Mouse (Mus musculus) forebrain, embryonic 14.5 days (tissue): ENCODE data around the gene Ikbke. TPM values are rescaled to one million over a fixed set of nuclear protein-coding genes. Genes with fewer than 3 reads are reported as not detected.

Source experiments
- ATAC-seq: fragments of 200-750 bp; cut with Nextera tagmentation; 2 replicates; pipeline ENCODE4 v1.8.0; 2017; ENCODE audit warnings: mild to moderate bottlenecking, moderate library complexity
- DNase-seq: peaks from one replicate; pipeline ENCODE4 v3.0.0-alpha.2; 2015; ENCODE audit warnings: low spot score
- H3K27ac ChIP-seq: fragments of 300-500 bp; sonication (generic); 2 replicates; pipeline ENCODE4 v1.5.1; 2014; ENCODE audit warnings: low read depth, mild to moderate bottlenecking, control low read depth, low read length, moderate library complexity
- H3K27me3 ChIP-seq: fragments of 300-500 bp; sonication (generic); replicated peaks from 2 replicates; pipeline ENCODE4 v1.6.1; 2014; ENCODE audit warnings: low read length, control low read depth, mixed read lengths; ENCODE audit not compliant: control insufficient read depth, insufficient read depth
- H3K36me3 ChIP-seq: fragments of 300-500 bp; sonication (generic); 2 replicates; pipeline ENCODE4 v1.6.1; 2014; ENCODE audit warnings: low read length, control low read depth; ENCODE audit not compliant: control insufficient read depth, insufficient read depth
- H3K4me1 ChIP-seq: fragments of 300-500 bp; sonication (generic); 2 replicates; pipeline ENCODE4 v1.6.1; 2014; ENCODE audit warnings: antibody characterized with exemption, low read length, control low read depth; ENCODE audit not compliant: control insufficient read depth, insufficient read depth
- H3K4me2 ChIP-seq: fragments of 300-500 bp; sonication (generic); 2 replicates; pipeline ENCODE4 v1.6.1; 2014; ENCODE audit warnings: mild to moderate bottlenecking, control low read depth, low read length
- H3K4me3 ChIP-seq: fragments of 300-500 bp; sonication (generic); 2 replicates; pipeline ENCODE4 v1.5.1; 2014; ENCODE audit warnings: low read depth, low read length, control low read depth
- H3K9ac ChIP-seq: fragments of 300-500 bp; sonication (generic); 2 replicates; pipeline ENCODE4 v1.6.1; 2014; ENCODE audit warnings: mild to moderate bottlenecking, low read length, control low read depth, moderate library complexity
- H3K9me3 ChIP-seq: fragments of 300-500 bp; sonication (generic); replicated peaks from 2 replicates; pipeline ENCODE4 v1.6.1; 2016; ENCODE audit warnings: low read length, control low read depth, mixed read lengths; ENCODE audit not compliant: control insufficient read depth
- WGBS: fragments of 180-500 bp; shearing (Covaris S2); extraction: QIAGEN DNeasy Blood & Tissue Kit; methylation state at CpG from one replicate; pipeline ENCODE4 v1.1.7; 2014; 5-methylcytosine and 5-hydroxymethylcytosine counted together
- polyA plus RNA-seq: library from polyadenylated mRNA; unstranded; fragments of >200 nt; fragmentation: Nextera tagmentation; extraction: Ambion mirVana; gene quantifications from 2 replicates; pipeline ENCODE4 v1.2.1, GENCODE M21; 2014

The Ikbke gene
- polyA plus RNA-seq, 1 experiment from 2014 or later, result 0.29 TPM

GRCm38 (mm10) chr1:131300750-131301149 lies 21.3 kb upstream of the Ikbke start:
- Histone ChIP-seq H3K27me3 (no peaks in the 10 kb centered on the region), H3K36me3 (peaks cover 43% of the 10 kb centered on the region), H3K4me3 (no peak overlapping the region), H3K27ac (no peak overlapping the region), H3K4me1 (no peaks in the 10 kb centered on the region), H3K9ac (no peak overlapping the region), H3K4me2 (no peak overlapping the region), H3K9me3 (no peaks in the 10 kb centered on the region)
- ATAC-seq (no peak), DNase-seq (no peak)
- WGBS, result 100% methylated on average over 2 of the region's 2 CpGs

- Histone ChIP-seq H3K4me1 (no peaks in the 10 kb centered on the region), H3K36me3 (peaks cover 52% of the 10 kb centered on the region), H3K9me3 (no peaks in the 10 kb centered on the region), H3K27me3 (no peaks in the 10 kb centered on the region), H3K27ac (no peak overlapping the region), H3K4me2 (no peak overlapping the region), H3K4me3 (no peak overlapping the region), H3K9ac (no peak overlapping the region)
- ATAC-seq, result no peak
- DNase-seq, result no peak
- WGBS, result 85% methylated on average over 6 of the region's 6 CpGs
These were observed 20.4 kb upstream of the Ikbke start for GRCm38 (mm10) chr1:131299788-131300187.

GRCm38 (mm10) chr1:131299240-131299639 lies 19.8 kb upstream of the Ikbke start:
- Histone ChIP-seq H3K4me3 (no peak overlapping the region), H3K9me3 (no peaks in the 10 kb centered on the region), H3K4me2 (no peak overlapping the region), H3K4me1 (no peaks in the 10 kb centered on the region), H3K27ac (no peak overlapping the region), H3K27me3 (no peaks in the 10 kb centered on the region), H3K9ac (no peak overlapping the region), H3K36me3 (peaks cover 56% of the 10 kb centered on the region)
- DNase-seq, result no peak
- ATAC-seq, result no peak
- WGBS, result 34% methylated on average over 3 of the region's 3 CpGs

DNA sequence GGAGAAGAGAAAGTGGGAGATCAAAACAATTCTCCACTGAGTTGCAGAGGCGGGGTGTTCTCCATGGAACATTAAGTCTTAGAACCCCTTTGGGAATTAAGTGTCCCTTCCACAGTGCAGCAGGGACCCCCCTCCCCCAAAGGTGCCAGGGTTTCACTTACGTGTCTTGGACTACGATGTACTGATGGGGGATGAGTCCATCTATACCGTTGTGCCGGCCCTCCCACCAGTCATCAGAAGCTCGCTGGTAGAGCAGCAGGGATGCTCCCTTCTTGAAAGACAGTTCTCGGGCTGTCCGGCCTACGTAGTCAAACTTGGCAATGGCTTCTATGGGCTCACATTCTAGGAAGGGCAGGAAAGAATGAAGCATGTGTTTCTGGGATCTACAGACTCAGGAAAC lies 18.8 kb upstream of the Ikbke start:
- H3K27ac ChIP-seq, result no peak overlapping the region
- 94% methylated on average over 9 of the region's 9 CpGs for WGBS
- peaks cover 57% of the 10 kb centered on the region for H3K36me3 ChIP-seq
- H3K27me3 ChIP-seq, result no peaks in the 10 kb centered on the region
- no peak for DNase-seq
- H3K4me3 ChIP-seq, result no peak overlapping the region
- H3K4me2 ChIP-seq, result no peak overlapping the region
- H3K9ac ChIP-seq, result no peak overlapping the region
- ATAC-seq, result no peak
- no peaks in the 10 kb centered on the region for H3K9me3 ChIP-seq
- no peaks in the 10 kb centered on the region for H3K4me1 ChIP-seq

DNA sequence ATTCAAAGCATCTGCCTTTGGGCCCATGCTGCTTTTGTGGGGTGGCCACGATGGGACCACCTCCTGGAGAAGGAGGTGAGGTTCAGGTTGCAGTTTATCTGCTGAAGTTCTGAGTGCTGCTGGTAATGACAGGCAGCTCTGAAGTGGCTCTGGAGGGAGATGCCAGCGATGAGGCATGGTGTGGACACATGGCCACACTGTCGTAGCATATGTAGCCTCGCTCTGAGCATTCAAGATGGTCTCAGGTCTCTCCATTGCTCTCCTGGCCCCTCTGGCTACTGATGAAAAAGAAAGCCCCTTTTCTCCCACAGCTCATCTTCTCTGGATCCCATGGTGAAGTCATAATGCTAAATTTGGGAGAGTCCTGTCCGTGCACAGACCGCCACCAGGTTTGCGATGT lies 17.3 kb upstream of the Ikbke start:
- Histone ChIP-seq H3K9me3 (no peaks in the 10 kb centered on the region), H3K27me3 (no peaks in the 10 kb centered on the region), H3K27ac (no peak overlapping the region), H3K4me1 (no peaks in the 10 kb centered on the region), H3K4me2 (no peak overlapping the region), H3K4me3 (no peak overlapping the region), H3K9ac (no peak overlapping the region), H3K36me3 (peaks cover 71% of the 10 kb centered on the region)
- no peak for DNase-seq
- no peak for ATAC-seq
- WGBS, result 92% methylated on average over 7 of the region's 7 CpGs

GRCm38 (mm10) chr1:131295200-131295599 lies 15.8 kb upstream of the Ikbke start:
- Histone ChIP-seq H3K36me3 (peaks cover 70% of the 10 kb centered on the region), H3K27me3 (no peaks in the 10 kb centered on the region), H3K4me3 (no peak overlapping the region), H3K9me3 (no peaks in the 10 kb centered on the region), H3K9ac (no peak overlapping the region), H3K4me1 (no peaks in the 10 kb centered on the region), H3K27ac (no peak overlapping the region), H3K4me2 (no peak overlapping the region)
- WGBS, result 72% methylated on average over 8 of the region's 8 CpGs
- ATAC-seq, result no peak
- no peak for DNase-seq

- no peak overlapping the region for H3K4me3 ChIP-seq
- DNase-seq (peak; percentile 75), ATAC-seq (peak; percentile 74; the same call in 1 of the 2 replicates)
- H3K27me3 ChIP-seq, result no peaks in the 10 kb centered on the region
- H3K4me2 ChIP-seq, result no peak overlapping the region
- H3K9me3 ChIP-seq, result no peaks in the 10 kb centered on the region
- 68% methylated on average over 2 of the region's 2 CpGs for WGBS
- no peak overlapping the region for H3K9ac ChIP-seq
- 0 out of 2 replicates have a peak overlapping the region, but pooled peaks have one; percentile 41 for H3K27ac ChIP-seq
- no peaks in the 10 kb centered on the region for H3K4me1 ChIP-seq
- H3K36me3 ChIP-seq, result peaks cover 66% of the 10 kb centered on the region
These were observed 14.5 kb upstream of the Ikbke start for GRCm38 (mm10) chr1:131293922-131294250.

GRCm38 (mm10) chr1:131293221-131293921 lies 14.0 kb upstream of the Ikbke start:
- 74% methylated on average over 4 of the region's 4 CpGs for WGBS
- no peak overlapping the region for H3K4me2 ChIP-seq
- no peaks in the 10 kb centered on the region for H3K9me3 ChIP-seq
- DNase-seq (no peak), ATAC-seq (no peak)
- H3K27me3 ChIP-seq, result no peaks in the 10 kb centered on the region
- peak overlapping the region; percentile 33; the same call in 1 of the 2 replicates for H3K27ac ChIP-seq
- no peaks in the 10 kb centered on the region for H3K4me1 ChIP-seq
- H3K36me3 ChIP-seq, result peaks cover 67% of the 10 kb centered on the region
- H3K4me3 ChIP-seq, result no peak overlapping the region
- no peak overlapping the region for H3K9ac ChIP-seq

GRCm38 (mm10) chr1:131290648-131291047 lies 11.2 kb upstream of the Ikbke start:
- no peak overlapping the region for H3K9ac ChIP-seq
- no peak overlapping the region for H3K4me3 ChIP-seq
- H3K9me3 ChIP-seq, result no peaks in the 10 kb centered on the region
- no peak overlapping the region for H3K4me2 ChIP-seq
- peaks cover 45% of the 10 kb centered on the region for H3K36me3 ChIP-seq
- peak; percentile 53 for ATAC-seq
- peak; percentile 79 for DNase-seq
- no peaks in the 10 kb centered on the region for H3K27me3 ChIP-seq
- H3K4me1 ChIP-seq, result no peaks in the 10 kb centered on the region
- no peak overlapping the region for H3K27ac ChIP-seq
- 26% methylated on average over 2 of the region's 2 CpGs for WGBS
